Mouse (Mus musculus) bone marrow, adult 2 months (tissue): Measurements from ENCODE around the gene Bckdha.

Experiments
- CTCF ChIP-seq: fragments of 200-500 bp; IDR thresholded peaks from 2 replicates; pipeline ENCODE4 v1.5.1; 2011; ENCODE audit warnings: low read length, control low read depth; ENCODE audit not compliant: control insufficient read depth, insufficient read depth
- POLR2A ChIP-seq: fragments of 200-500 bp; IDR thresholded peaks from 2 replicates; pipeline ENCODE4 v1.6.1; 2011; ENCODE audit warnings: low read depth, mild to moderate bottlenecking, control low read depth, low read length, borderline replicate concordance; ENCODE audit not compliant: control insufficient read depth

GRCm38 (mm10) chr7:25677013-25677412 lies 18.2 kb upstream of the Bckdha start:
- no peak for TF ChIP-seq CTCF
- no peak for TF ChIP-seq POLR2A
